Mouse (Mus musculus) ES-Bruce4 (cell line): Measurements from ENCODE around the gene Uvrag. TPM values are rescaled to one million over a fixed set of nuclear protein-coding genes. Genes with fewer than 3 reads are reported as not detected.

Source experiments
- H3K27ac ChIP-seq: 2 replicates; pipeline ENCODE4 v1.5.1; 2012; ENCODE audit warnings: low read length, inconsistent platforms; ENCODE audit not compliant: insufficient read depth
- H3K27me3 ChIP-seq: 2 replicates; pipeline ENCODE4 v1.6.1; 2012; ENCODE audit warnings: mild to moderate bottlenecking, low read length, inconsistent platforms; ENCODE audit not compliant: control insufficient read depth, poor library complexity, insufficient read depth, severe bottlenecking
- H3K36me3 ChIP-seq: 2 replicates; pipeline ENCODE4 v1.6.1; 2012; ENCODE audit warnings: inconsistent platforms, mild to moderate bottlenecking, low read length, moderate library complexity; ENCODE audit not compliant: control insufficient read depth, poor library complexity, insufficient read depth, severe bottlenecking
- H3K4me1 ChIP-seq: one replicate; pipeline ENCODE4 v1.8.1; 2011; ENCODE audit warnings: low read length; ENCODE audit not compliant: control insufficient read depth, insufficient read depth
- H3K4me3 ChIP-seq: 2 replicates; pipeline ENCODE4 v1.5.1; 2011; ENCODE audit warnings: low read depth, mild to moderate bottlenecking, low read length
- H3K9ac ChIP-seq: 2 replicates; pipeline ENCODE4 v1.6.1; 2012; ENCODE audit warnings: low read depth, mild to moderate bottlenecking, inconsistent platforms; ENCODE audit not compliant: poor library complexity, severe bottlenecking
- H3K9me3 ChIP-seq: replicated peaks from 2 replicates; pipeline ENCODE4 v1.6.1; 2012; ENCODE audit warnings: mild to moderate bottlenecking, low read length, inconsistent platforms; ENCODE audit not compliant: control insufficient read depth, poor library complexity, insufficient read depth, severe bottlenecking
- CTCF ChIP-seq: IDR thresholded peaks from one replicate; pipeline ENCODE4 v1.8.1; 2011; ENCODE audit warnings: low read depth, low read length
- EP300 ChIP-seq: IDR thresholded peaks from 2 replicates; pipeline ENCODE4 v1.6.1; 2011; ENCODE audit warnings: low read depth, low read length; ENCODE audit not compliant: insufficient read depth
- POLR2A ChIP-seq: IDR thresholded peaks from one replicate; pipeline ENCODE4 v1.8.1; 2011; ENCODE audit warnings: low read length; ENCODE audit not compliant: insufficient read depth
- polyA plus RNA-seq: library from polyadenylated mRNA; stranded (reverse); fragments of >200 nt; gene quantifications from 2 replicates; pipeline ENCODE4 v1.2.4, GENCODE M21; 2011; ENCODE audit warnings: low read depth; ENCODE audit not compliant: missing spikeins, insufficient read depth, insufficient read length

The Uvrag gene
- polyA plus RNA-seq, 1 experiment: 16.9 TPM

GRCm38 (mm10) chr7:99027185-99027584, 113.8 kb downstream of the Uvrag start:
- Histone ChIP-seq H3K9me3 (no peaks in the 10 kb centered on the region), H3K27ac (no peak overlapping the region), H3K4me3 (no peak overlapping the region), H3K4me1 (no peaks in the 10 kb centered on the region), H3K36me3 (no peaks in the 10 kb centered on the region), H3K9ac (no peak overlapping the region), H3K27me3 (no peaks in the 10 kb centered on the region)
- no peak for TF ChIP-seq CTCF
- TF ChIP-seq POLR2A: no peak
- TF ChIP-seq EP300: no peak

- Histone ChIP-seq H3K9me3 (no peaks in the 10 kb centered on the region), H3K9ac (no peak overlapping the region), H3K4me1 (no peaks in the 10 kb centered on the region), H3K36me3 (no peaks in the 10 kb centered on the region), H3K4me3 (no peak overlapping the region), H3K27me3 (no peaks in the 10 kb centered on the region), H3K27ac (no peak overlapping the region)
- TF ChIP-seq CTCF: no peak
- no peak for TF ChIP-seq POLR2A
- TF ChIP-seq EP300: no peak
These were observed 115.0 kb downstream of the Uvrag start for GRCm38 (mm10) chr7:99025989-99026388.

GRCm38 (mm10) chr7:99025265-99025664, 115.7 kb downstream of the Uvrag start:
- H3K4me3 ChIP-seq: no peak overlapping the region
- H3K4me1 ChIP-seq: no peaks in the 10 kb centered on the region
- TF ChIP-seq EP300: no peak
- TF ChIP-seq CTCF: no peak
- TF ChIP-seq POLR2A: no peak
- no peak overlapping the region for H3K9ac ChIP-seq
- H3K27ac ChIP-seq: no peak overlapping the region
- H3K36me3 ChIP-seq: no peaks in the 10 kb centered on the region
- H3K27me3 ChIP-seq: no peaks in the 10 kb centered on the region
- H3K9me3 ChIP-seq: no peaks in the 10 kb centered on the region

DNA sequence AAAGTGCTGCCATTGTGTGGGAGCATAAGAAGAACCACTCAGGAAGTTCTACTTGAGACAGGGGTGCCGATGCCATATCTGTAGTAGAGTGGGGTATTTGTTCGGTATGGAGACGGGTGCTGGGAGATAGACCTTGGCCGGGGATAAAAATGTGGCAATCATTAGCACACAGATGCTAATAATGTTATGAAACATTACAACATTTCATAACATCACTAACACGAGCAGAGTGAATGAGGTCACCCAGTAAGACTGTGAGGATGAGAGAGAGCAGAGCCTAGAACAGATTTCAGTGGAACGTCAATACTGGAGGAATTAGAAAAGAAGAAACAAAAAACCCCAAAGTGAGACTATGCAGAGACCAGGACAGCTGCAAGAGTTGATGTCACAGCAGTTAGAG, 116.2 kb downstream of the Uvrag start:
- H3K9me3 ChIP-seq: no peaks in the 10 kb centered on the region
- H3K36me3 ChIP-seq: no peaks in the 10 kb centered on the region
- no peak overlapping the region for H3K27ac ChIP-seq
- TF ChIP-seq POLR2A (no peak), CTCF (no peak), EP300 (no peak)
- H3K27me3 ChIP-seq: no peaks in the 10 kb centered on the region
- no peaks in the 10 kb centered on the region for H3K4me1 ChIP-seq
- no peak overlapping the region for H3K4me3 ChIP-seq
- no peak overlapping the region for H3K9ac ChIP-seq

DNA sequence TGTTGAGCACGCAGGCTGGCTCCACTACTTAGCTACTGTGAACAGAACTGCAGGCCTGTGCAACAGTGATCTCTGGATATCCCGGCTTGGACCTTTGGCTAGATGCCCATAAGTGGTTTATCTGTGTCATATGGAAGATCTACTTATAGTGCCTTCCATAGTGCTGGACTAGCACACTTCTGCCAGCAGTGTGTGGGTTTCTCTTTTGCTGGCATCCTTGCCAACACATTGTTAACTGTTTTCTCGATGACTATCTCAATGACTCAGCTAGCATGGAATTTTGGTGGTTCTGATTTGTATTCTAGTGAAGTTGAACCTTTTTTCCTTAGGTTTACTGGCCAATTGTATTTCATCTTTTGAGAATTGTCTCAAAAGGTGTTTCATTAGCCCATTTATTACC, 117.0 kb downstream of the Uvrag start:
- TF ChIP-seq EP300 (no peak), CTCF (no peak)
- no peaks in the 10 kb centered on the region for H3K9me3 ChIP-seq
- no peaks in the 10 kb centered on the region for H3K4me1 ChIP-seq
- no peak overlapping the region for H3K27ac ChIP-seq
- no peaks in the 10 kb centered on the region for H3K27me3 ChIP-seq
- no peak overlapping the region for H3K4me3 ChIP-seq
- H3K36me3 ChIP-seq: no peaks in the 10 kb centered on the region
- H3K9ac ChIP-seq: no peak overlapping the region

- no peak overlapping the region for H3K4me3 ChIP-seq
- H3K27ac ChIP-seq: no peak overlapping the region
- no peaks in the 10 kb centered on the region for H3K9me3 ChIP-seq
- no peak overlapping the region for H3K9ac ChIP-seq
- H3K4me1 ChIP-seq: no peaks in the 10 kb centered on the region
- TF ChIP-seq POLR2A: no peak
- no peak for TF ChIP-seq CTCF
- TF ChIP-seq EP300: no peak
- H3K36me3 ChIP-seq: no peaks in the 10 kb centered on the region
- H3K27me3 ChIP-seq: no peaks in the 10 kb centered on the region
These were observed 119.7 kb downstream of the Uvrag start for GRCm38 (mm10) chr7:99021277-99021676.

DNA sequence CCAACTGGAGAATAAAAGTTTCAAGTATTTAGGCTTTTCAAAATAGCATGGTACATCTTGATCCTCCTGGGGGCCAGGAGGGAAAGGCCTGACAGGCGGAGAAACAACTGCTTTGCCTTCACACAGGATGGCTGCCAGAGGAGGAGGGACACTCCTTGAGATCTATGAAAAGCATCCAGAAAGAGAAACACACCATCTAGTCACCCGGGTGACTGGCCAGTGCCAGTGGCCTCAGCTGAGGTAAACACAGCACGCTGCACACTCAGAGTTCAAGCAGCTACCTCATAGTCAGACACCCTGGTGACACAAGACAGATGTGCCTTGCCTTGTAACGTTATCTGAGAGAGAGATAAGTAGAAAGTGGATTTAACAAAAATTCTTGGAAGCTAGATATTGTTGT, 120.6 kb downstream of the Uvrag start:
- no peaks in the 10 kb centered on the region for H3K27me3 ChIP-seq
- H3K9ac ChIP-seq: no peak overlapping the region
- H3K4me1 ChIP-seq: no peaks in the 10 kb centered on the region
- H3K27ac ChIP-seq: no peak overlapping the region
- no peak for TF ChIP-seq CTCF
- TF ChIP-seq POLR2A: no peak
- H3K36me3 ChIP-seq: no peaks in the 10 kb centered on the region
- no peak overlapping the region for H3K4me3 ChIP-seq
- no peaks in the 10 kb centered on the region for H3K9me3 ChIP-seq
